Mouse (Mus musculus): ENCODE measurements around the gene Themis3. TPM values are rescaled to one million over a fixed set of nuclear protein-coding genes. Genes with fewer than 3 reads are reported as not detected.

The Themis3 gene
- not detected for polyA plus RNA-seq (2017; shearing (Covaris generic))

GRCm38 (mm10) chr17:66594435-66594834 lies at the start of gene Themis3:
Gene Themis3, minus strand, starts transcription at chr17:66594621.

DNA sequence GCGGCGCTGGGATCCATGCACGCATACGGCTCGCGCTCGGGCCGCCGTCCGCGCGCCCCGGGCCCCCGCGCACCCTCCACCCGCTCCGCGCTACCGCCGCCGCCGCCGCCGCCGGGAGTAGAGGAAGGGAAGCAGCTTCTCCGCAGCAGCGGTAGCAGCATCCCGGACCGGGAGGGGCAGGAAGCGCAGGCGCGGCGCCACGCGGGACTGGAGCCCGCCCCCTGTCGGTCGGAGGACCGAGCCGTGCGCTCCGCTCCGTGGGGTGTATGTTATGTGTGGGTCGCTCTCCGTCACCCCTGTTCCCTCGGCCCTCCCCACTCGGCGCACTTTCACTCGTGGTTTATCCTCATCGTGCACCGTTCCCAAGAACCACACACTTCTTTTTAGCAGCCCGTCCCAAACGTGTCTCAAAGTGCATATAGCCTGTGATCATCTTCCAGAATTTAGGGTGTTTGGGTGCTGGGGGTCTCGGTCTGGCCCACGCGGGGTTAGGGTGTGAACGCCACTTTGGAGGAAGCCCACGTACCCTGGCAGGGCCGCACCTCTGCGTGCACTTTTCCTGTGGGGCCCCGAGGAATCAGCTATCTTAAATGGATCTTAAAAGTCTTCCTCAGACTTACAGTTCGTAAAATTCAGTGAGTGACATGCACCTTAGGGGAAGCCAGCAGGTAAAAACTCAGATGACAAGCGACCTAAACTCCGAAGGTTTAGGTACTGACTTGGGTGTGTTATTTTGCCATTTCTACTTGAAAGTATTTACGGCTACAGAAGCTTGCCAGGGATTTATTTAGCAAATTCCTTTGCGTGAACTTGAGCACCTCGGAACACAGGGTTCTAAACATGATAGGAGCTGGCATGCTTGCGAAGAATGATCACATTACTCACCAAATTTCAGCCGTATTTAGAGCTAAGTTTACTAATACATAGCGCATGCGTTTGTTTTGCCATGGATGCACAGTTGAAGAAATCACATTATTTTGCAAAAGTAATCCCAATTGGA lies 74.6 kb downstream of the Themis3 start, which contains the start of gene Rab12:
Gene Rab12 (minus strand): TSS at position 176 of the 1,000 bp plus-strand sequence.

Other genes starting within 250 kb of the Themis3 start
- not detected for gene Mtcl1, start 144.9 kb downstream of the Themis3 start, polyA plus RNA-seq (2017; shearing (Covaris generic))
- gene Rab12, start 74.9 kb downstream of the Themis3 start, polyA plus RNA-seq (2017; shearing (Covaris generic)) = 4.0 TPM